Mouse (Mus musculus): ENCODE measurements at regions not wholly inside any gene's neighbourhood (a gene's known extent, or its start where the extent isn't known, plus 50 kb on each side); places are given as distances from the start of the nearest gene placed in this dataset.

- H3K4me3 ChIP-seq (replicated peaks; ENCODE audit: insufficient read depth, low read depth, low read length) = no peak overlapping the region
- no peaks in the 10 kb centered on the region for H3K27me3 ChIP-seq (ENCODE audit: control insufficient read depth, insufficient read depth, low read length)
- H3K27ac ChIP-seq (ENCODE audit: insufficient read depth, low read length) = no peak overlapping the region
- DNase-seq = peak in 1 of 2 experiments; percentile 23
- WGBS = 45% methylated on average over 2 of the region's 2 CpGs
- no peaks in the 10 kb centered on the region for H3K4me1 ChIP-seq (ENCODE audit: control insufficient read depth, insufficient read depth, low read length)
- no peak for TF ChIP-seq POLR2A (IDR thresholded peaks at IDR 0.05; ENCODE audit: borderline replicate concordance, insufficient read depth, low read length)
Measured at GRCm38 (mm10) chr8:42699381-42699780, 441.9 kb downstream of the Triml1 start.

- no peaks in the 10 kb centered on the region for H3K4me1 ChIP-seq (ENCODE audit: control insufficient read depth, insufficient read depth, low read length)
- no peak for TF ChIP-seq CTCF (IDR thresholded peaks at IDR 0.05; ENCODE audit: borderline replicate concordance, insufficient read depth, low read depth, low read length)
- no peak for TF ChIP-seq POLR2A (IDR thresholded peaks at IDR 0.05; ENCODE audit: borderline replicate concordance, insufficient read depth, low read length)
- DNase-seq = no peak
- no peak overlapping the region for H3K27ac ChIP-seq (ENCODE audit: insufficient read depth, low read length)
- H3K4me3 ChIP-seq (replicated peaks; ENCODE audit: insufficient read depth, low read depth, low read length) = no peak overlapping the region
- H3K27me3 ChIP-seq (ENCODE audit: control insufficient read depth, insufficient read depth, low read length) = no peaks in the 10 kb centered on the region
Measured at GRCm38 (mm10) chr8:42698403-42698802, 442.9 kb downstream of the Triml1 start.
